Mouse (Mus musculus): ENCODE results near the gene Ppan.
A peak's percentile ranks its signal among the peaks of the same experiment; 100 is the strongest.

DNA sequence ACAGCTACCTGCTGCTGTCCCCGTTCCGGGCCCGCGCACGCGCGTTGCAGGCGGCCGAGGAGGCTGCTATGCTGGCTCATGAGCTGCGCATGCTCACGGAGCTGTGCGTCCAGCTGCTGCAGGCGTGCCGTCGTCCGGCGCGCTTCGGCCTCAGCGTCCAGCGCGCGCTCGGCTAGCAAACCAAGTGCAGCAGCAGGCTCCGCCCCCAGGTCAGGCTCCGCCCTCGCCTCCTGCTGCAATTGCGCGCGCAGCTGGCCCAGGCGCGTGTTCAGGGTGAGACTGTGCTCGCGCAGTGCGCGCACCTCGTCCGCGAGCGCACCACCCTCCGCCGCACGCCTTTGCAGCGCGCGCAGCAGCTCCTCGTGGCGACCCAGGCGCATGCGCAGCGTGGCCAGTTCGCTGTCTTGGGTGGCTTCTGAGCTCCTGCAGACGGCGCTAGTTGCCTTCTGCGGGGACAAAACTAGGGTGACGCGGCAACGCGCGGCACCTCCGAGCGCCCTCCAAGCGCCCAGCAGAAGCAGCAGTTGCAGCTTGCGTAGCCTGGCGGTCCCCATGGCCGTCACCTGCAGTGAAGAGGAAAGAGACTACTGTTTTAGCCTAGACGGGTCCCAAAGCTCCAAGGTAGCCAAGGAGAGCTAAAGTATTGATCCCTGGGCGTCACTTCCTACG is 9.8 kb upstream of the Ppan start:
- peak; percentile 98 for TF ChIP-seq CTCF (IDR thresholded peaks at IDR 0.05; ENCODE audit: low read depth)
- TF ChIP-seq EP300 (IDR thresholded peaks at IDR 0.05; ENCODE audit: low read depth), result no peak

Data from liver, postnatal 0 days (tissue).